Mouse (Mus musculus) layer of hippocampus, postnatal 25 days (tissue): ENCODE results near the gene Ascc2. TPM values are rescaled to one million over a fixed set of nuclear protein-coding genes. Genes with fewer than 3 reads are reported as not detected.

Experiments used
- DNase-seq, 2 experiments: peaks; one replicate each; pipeline ENCODE4 v3.0.0; 2022; ENCODE audit warnings: mixed read lengths in 2 of 2, low spot score in 1 of 2; ENCODE audit errors: extremely low spot score in 1 of 2
- total RNA-seq, 2 experiments: library from RNA; stranded (reverse); gene quantifications; 2 replicates each; pipeline ENCODE4 v1.2.3; 2021

The Ascc2 gene
- total RNA-seq, result 10 to 100 TPM; 20.0 to 22.9 TPM

- DNase-seq, result peak; percentile 78 to 79
These were observed at the start of gene Ascc2 for GRCm38 (mm10) chr11:4637534-4638234. Gene Ascc2 (plus strand): TSS chr11:4637747.

GRCm38 (mm10) chr11:4591811-4592210 is 45.7 kb upstream of the Ascc2 start:
- DNase-seq, result no peak

- no peak for DNase-seq
These were observed 44.1 kb upstream of the Ascc2 start for GRCm38 (mm10) chr11:4593491-4593848.

- DNase-seq, result peak in 1 of 2 experiments; percentile 16
These were observed 43.5 kb upstream of the Ascc2 start for GRCm38 (mm10) chr11:4593849-4594607.

GRCm38 (mm10) chr11:4594608-4595500 is 42.7 kb upstream of the Ascc2 start, which contains the start of gene Mtmr3:
Gene Mtmr3 (minus strand): TSS chr11:4594863.
- DNase-seq, result peak; percentile 75 to 83

GRCm38 (mm10) chr11:4598411-4598810 is 39.1 kb upstream of the Ascc2 start:
- DNase-seq, result no peak

- no peak for DNase-seq
These were observed 37.6 kb upstream of the Ascc2 start for GRCm38 (mm10) chr11:4599916-4600315.

- DNase-seq, result no peak
These were observed 35.7 kb upstream of the Ascc2 start for GRCm38 (mm10) chr11:4601890-4602289.

- peak in 1 of 2 experiments; percentile 10 for DNase-seq
These were observed 34.7 kb upstream of the Ascc2 start for GRCm38 (mm10) chr11:4602691-4603441.

- no peak for DNase-seq
These were observed 33.1 kb upstream of the Ascc2 start for GRCm38 (mm10) chr11:4604441-4604840.

GRCm38 (mm10) chr11:4605414-4605813 is 32.1 kb upstream of the Ascc2 start:
- DNase-seq, result no peak

GRCm38 (mm10) chr11:4606541-4606940 is 31.0 kb upstream of the Ascc2 start:
- DNase-seq, result no peak

GRCm38 (mm10) chr11:4611904-4612303 is 25.6 kb upstream of the Ascc2 start:
- no peak for DNase-seq

- DNase-seq, result no peak
These were observed 17.5 kb upstream of the Ascc2 start, which contains the start of gene Gm11032 for GRCm38 (mm10) chr11:4620017-4620485. Gene Gm11032 (plus strand): TSS chr11:4620067.

- no peak for DNase-seq
These were observed 16.9 kb upstream of the Ascc2 start for GRCm38 (mm10) chr11:4620501-4621108.

GRCm38 (mm10) chr11:4621866-4622265 is 15.7 kb upstream of the Ascc2 start:
- no peak for DNase-seq

GRCm38 (mm10) chr11:4622442-4622986 is 15.0 kb upstream of the Ascc2 start:
- DNase-seq, result no peak

GRCm38 (mm10) chr11:4622997-4623396 is 14.6 kb upstream of the Ascc2 start:
- no peak for DNase-seq

- no peak for DNase-seq
These were observed 11.6 kb upstream of the Ascc2 start for GRCm38 (mm10) chr11:4625931-4626330.
